Mouse (Mus musculus) forebrain, embryonic 12.5 days (tissue): ENCODE results near the gene Nat8f2. TPM values are rescaled to one million over a fixed set of nuclear protein-coding genes. Genes with fewer than 3 reads are reported as not detected.
"Not testable (repeated sequence)": the region's sequence is repeated elsewhere in the genome, so short reads cannot be mapped to it uniquely, and the experiment has no call there.

ENCODE experiments used
- ATAC-seq: fragments of 200-750 bp; cut with Nextera tagmentation; 2 replicates; pipeline ENCODE4 v1.8.0; 2017; ENCODE audit warnings: moderate TSS enrichment; ENCODE audit not compliant: low FRiP score
- H3K27ac ChIP-seq: fragments of 300-500 bp; sonication (generic); 2 replicates; pipeline ENCODE4 v1.5.1; 2016; ENCODE audit warnings: mild to moderate bottlenecking
- H3K27me3 ChIP-seq: fragments of 300-500 bp; sonication (generic); 2 replicates; pipeline ENCODE4 v1.6.1; 2016; ENCODE audit warnings: mild to moderate bottlenecking
- H3K36me3 ChIP-seq: fragments of 300-500 bp; sonication (generic); replicated peaks from 2 replicates; pipeline ENCODE4 v1.6.1; 2016; ENCODE audit warnings: mild to moderate bottlenecking
- H3K4me1 ChIP-seq: fragments of 300-500 bp; sonication (generic); 2 replicates; pipeline ENCODE4 v1.6.1; 2016
- H3K4me2 ChIP-seq: fragments of 300-500 bp; sonication (generic); 2 replicates; pipeline ENCODE4 v1.6.1; 2016; ENCODE audit warnings: mild to moderate bottlenecking, moderate library complexity
- H3K4me3 ChIP-seq: fragments of 300-500 bp; sonication (generic); replicated peaks from 2 replicates; pipeline ENCODE4 v1.5.1; 2016; ENCODE audit warnings: mild to moderate bottlenecking
- H3K9ac ChIP-seq: fragments of 300-500 bp; sonication (generic); 2 replicates; pipeline ENCODE4 v1.6.1; 2016; ENCODE audit warnings: mild to moderate bottlenecking
- H3K9me3 ChIP-seq: fragments of 300-500 bp; sonication (generic); 2 replicates; pipeline ENCODE4 v1.6.1; 2016
- WGBS: fragments of 180-500 bp; shearing (Covaris S2); methylation state at CpG from one replicate; pipeline ENCODE4 v1.1.7; 2016; 5-methylcytosine and 5-hydroxymethylcytosine counted together
- polyA plus RNA-seq: library from polyadenylated mRNA; unstranded; fragments of >200 nt; fragmentation: Nextera tagmentation; extraction: Ambion mirVana; gene quantifications from 2 replicates; pipeline ENCODE4 v1.2.1, GENCODE M21; 2016

Gene Nat8f2
- polyA plus RNA-seq, 1 experiment from 2014 or later: not detected

- peaks cover 12% of the 10 kb centered on the region; the same call in 1 of the 2 replicates for H3K9me3 ChIP-seq
- H3K36me3 ChIP-seq, H3K4me3 ChIP-seq, H3K9ac ChIP-seq, H3K27me3 ChIP-seq, ATAC-seq, H3K4me2 ChIP-seq, H3K4me1 ChIP-seq, H3K27ac ChIP-seq: not testable (repeated sequence)
- WGBS: 72% methylated on average over 25 of the region's 25 CpGs
These were observed 26.2 kb upstream of the Nat8f2 start for GRCm38 (mm10) chr6:85895061-85895648.

GRCm38 (mm10) chr6:85888961-85889360 is 20.0 kb upstream of the Nat8f2 start:
- Histone ChIP-seq H3K4me1 (no peaks in the 10 kb centered on the region), H3K4me2 (no peak overlapping the region), H3K4me3 (no peak overlapping the region), H3K9me3 (peaks cover 17% of the 10 kb centered on the region; the same call in 1 of the 2 replicates), H3K9ac (no peak overlapping the region), H3K27me3 (no peaks in the 10 kb centered on the region), H3K36me3 (no peaks in the 10 kb centered on the region), H3K27ac (no peak overlapping the region)
- ATAC-seq: no peak
- 84% methylated on average over 2 of the region's 2 CpGs for WGBS

- Histone ChIP-seq H3K9ac (no peak overlapping the region), H3K36me3 (no peaks in the 10 kb centered on the region), H3K9me3 (peaks cover 20% of the 10 kb centered on the region; the same call in 1 of the 2 replicates), H3K27ac (no peak overlapping the region), H3K27me3 (no peaks in the 10 kb centered on the region), H3K4me2 (no peak overlapping the region), H3K4me3 (no peak overlapping the region), H3K4me1 (no peaks in the 10 kb centered on the region)
- no peak for ATAC-seq
- 88% methylated on average over 1 of the region's 1 CpGs for WGBS
These were observed 15.4 kb upstream of the Nat8f2 start for GRCm38 (mm10) chr6:85884311-85884710.

GRCm38 (mm10) chr6:85883246-85883645 is 14.3 kb upstream of the Nat8f2 start:
- H3K4me1 ChIP-seq, H3K27me3 ChIP-seq, H3K4me3 ChIP-seq, H3K27ac ChIP-seq, H3K4me2 ChIP-seq, H3K9ac ChIP-seq, ATAC-seq, H3K36me3 ChIP-seq: not testable (repeated sequence)
- H3K9me3 ChIP-seq: peaks cover 20% of the 10 kb centered on the region; the same call in 1 of the 2 replicates
- 91% methylated on average over 9 of the region's 9 CpGs for WGBS

- ATAC-seq: no peak
- no peak overlapping the region for H3K4me2 ChIP-seq
- H3K9ac ChIP-seq: no peak overlapping the region
- 87% methylated on average over 8 of the region's 8 CpGs for WGBS
- no peaks in the 10 kb centered on the region for H3K36me3 ChIP-seq
- H3K27me3 ChIP-seq: no peaks in the 10 kb centered on the region
- H3K4me1 ChIP-seq: no peaks in the 10 kb centered on the region
- H3K27ac ChIP-seq: no peak overlapping the region
- no peak overlapping the region for H3K4me3 ChIP-seq
- H3K9me3 ChIP-seq: no peaks in the 10 kb centered on the region
These were observed 950 bp downstream of the Nat8f2 start for GRCm38 (mm10) chr6:85867726-85868690.

- 72% methylated on average over 1 of the region's 1 CpGs for WGBS
- H3K4me2 ChIP-seq, ATAC-seq, H3K9me3 ChIP-seq, H3K27ac ChIP-seq, H3K9ac ChIP-seq, H3K36me3 ChIP-seq, H3K4me3 ChIP-seq, H3K4me1 ChIP-seq, H3K27me3 ChIP-seq: not testable (repeated sequence)
These were observed 2.0 kb downstream of the Nat8f2 start for GRCm38 (mm10) chr6:85866995-85867394.

GRCm38 (mm10) chr6:85866166-85866565 is 2.8 kb downstream of the Nat8f2 start:
- H3K27me3 ChIP-seq, H3K27ac ChIP-seq, H3K36me3 ChIP-seq, H3K9ac ChIP-seq, H3K4me2 ChIP-seq, H3K4me1 ChIP-seq, H3K9me3 ChIP-seq, ATAC-seq, H3K4me3 ChIP-seq: not testable (repeated sequence)
- 92% methylated on average over 3 of the region's 3 CpGs for WGBS

- H3K9ac ChIP-seq, H3K4me2 ChIP-seq, H3K27ac ChIP-seq, H3K36me3 ChIP-seq, H3K27me3 ChIP-seq, ATAC-seq, H3K4me3 ChIP-seq, H3K4me1 ChIP-seq, H3K9me3 ChIP-seq: not testable (repeated sequence)
- WGBS: 69% methylated on average over 5 of the region's 7 CpGs
These were observed 3.9 kb downstream of the Nat8f2 start for GRCm38 (mm10) chr6:85864900-85865639.

GRCm38 (mm10) chr6:85863840-85864239 is 5.1 kb downstream of the Nat8f2 start:
- no peaks in the 10 kb centered on the region for H3K27me3 ChIP-seq
- H3K27ac ChIP-seq: no peak overlapping the region
- H3K4me2 ChIP-seq: no peak overlapping the region
- WGBS: 93% methylated on average over 2 of the region's 2 CpGs
- no peak for ATAC-seq
- no peaks in the 10 kb centered on the region for H3K9me3 ChIP-seq
- no peak overlapping the region for H3K9ac ChIP-seq
- no peaks in the 10 kb centered on the region for H3K36me3 ChIP-seq
- no peaks in the 10 kb centered on the region for H3K4me1 ChIP-seq
- no peak overlapping the region for H3K4me3 ChIP-seq

- no peaks in the 10 kb centered on the region for H3K27me3 ChIP-seq
- no peaks in the 10 kb centered on the region for H3K36me3 ChIP-seq
- 91% methylated on average over 2 of the region's 2 CpGs for WGBS
These were observed 5.8 kb downstream of the Nat8f2 start for GRCm38 (mm10) chr6:85863136-85863535.

GRCm38 (mm10) chr6:85862565-85862964 is 6.4 kb downstream of the Nat8f2 start:
- 65% methylated on average over 3 of the region's 3 CpGs for WGBS
- H3K4me1 ChIP-seq: no peaks in the 10 kb centered on the region
- no peak overlapping the region for H3K4me2 ChIP-seq
- H3K9me3 ChIP-seq: no peaks in the 10 kb centered on the region
- ATAC-seq: no peak
- no peak overlapping the region for H3K4me3 ChIP-seq
- no peaks in the 10 kb centered on the region for H3K27me3 ChIP-seq
- H3K36me3 ChIP-seq: no peaks in the 10 kb centered on the region
- no peak overlapping the region for H3K27ac ChIP-seq
- H3K9ac ChIP-seq: no peak overlapping the region

More at GRCm38 (mm10) chr6:85863136-85863535, 5.8 kb downstream of the Nat8f2 start:
- ATAC-seq: no peak
- Histone ChIP-seq H3K9ac (no peak overlapping the region), H3K9me3 (no peaks in the 10 kb centered on the region), H3K27ac (no peak overlapping the region), H3K4me1 (no peaks in the 10 kb centered on the region), H3K4me3 (no peak overlapping the region), H3K4me2 (no peak overlapping the region)

GRCm38 (mm10) chr6:85861247-85861646 is 7.7 kb downstream of the Nat8f2 start:
- no peak overlapping the region for H3K4me2 ChIP-seq
- WGBS: 91% methylated on average over 3 of the region's 3 CpGs
- H3K36me3 ChIP-seq: no peaks in the 10 kb centered on the region
- no peak overlapping the region for H3K4me3 ChIP-seq
- H3K27me3 ChIP-seq: no peaks in the 10 kb centered on the region
- H3K9me3 ChIP-seq: no peaks in the 10 kb centered on the region
- H3K9ac ChIP-seq: no peak overlapping the region
- H3K4me1 ChIP-seq: no peaks in the 10 kb centered on the region
- H3K27ac ChIP-seq: no peak overlapping the region
- no peak for ATAC-seq
